Mouse (Mus musculus) megakaryocyte, embryonic 14.5 days (primary cell): ENCODE data around the gene Cep78.

Experiments
- FLI1 ChIP-seq: IDR thresholded peaks from 2 replicates; pipeline ENCODE4 v1.6.1; 2012; ENCODE audit warnings: low read length, inconsistent platforms, mixed read lengths
- GATA1 ChIP-seq: IDR thresholded peaks from 3 replicates; pipeline ENCODE4 v1.6.1; 2012; ENCODE audit warnings: mixed read lengths, low read length, inconsistent platforms, borderline replicate concordance

- TF ChIP-seq GATA1 (no peak), FLI1 (no peak)
Measured at GRCm38 (mm10) chr19:15924181-15924865, 60.5 kb downstream of the Cep78 start.
